Mouse (Mus musculus) bone marrow macrophage, adult 2 months (primary cell): Measurements from ENCODE around the gene Myh10. TPM values are rescaled to one million over a fixed set of nuclear protein-coding genes. Genes with fewer than 3 reads are reported as not detected.

ENCODE experiments used
- H3K27ac ChIP-seq: 2 replicates; pipeline ENCODE4 v1.5.1; 2012; ENCODE audit warnings: low read depth, low read length; ENCODE audit not compliant: insufficient read depth
- H3K4me1 ChIP-seq: 2 replicates; pipeline ENCODE4 v1.6.1; 2012; ENCODE audit warnings: low read length; ENCODE audit not compliant: control insufficient read depth, insufficient read depth
- H3K4me3 ChIP-seq: 2 replicates; pipeline ENCODE4 v1.5.1; 2012; ENCODE audit warnings: mild to moderate bottlenecking, low read length, moderate library complexity; ENCODE audit not compliant: insufficient read depth
- CTCF ChIP-seq: IDR thresholded peaks from 2 replicates; pipeline ENCODE4 v1.5.1; 2012; ENCODE audit warnings: low read depth, mild to moderate bottlenecking, low read length, moderate library complexity
- POLR2A ChIP-seq: IDR thresholded peaks from 2 replicates; pipeline ENCODE4 v1.6.1; 2012; ENCODE audit warnings: mild to moderate bottlenecking, low read depth, low read length, borderline replicate concordance
- polyA plus RNA-seq: library from polyadenylated mRNA; stranded (reverse); fragments of >200 nt; gene quantifications from 2 replicates; pipeline ENCODE4 v1.2.4, GENCODE M21; 2012; ENCODE audit not compliant: missing spikeins, insufficient read depth, insufficient read length

Myh10 gene
- polyA plus RNA-seq, 1 experiment, result 0.75 TPM

GRCm38 (mm10) chr11:68785813-68786212 is 94.5 kb downstream of the Myh10 start:
- TF ChIP-seq CTCF (no peak), POLR2A (no peak)
- peaks cover 10% of the 10 kb centered on the region for H3K4me1 ChIP-seq
- no peak overlapping the region for H3K4me3 ChIP-seq
- H3K27ac ChIP-seq, result no peak overlapping the region

- no peak overlapping the region for H3K27ac ChIP-seq
- no peak for TF ChIP-seq POLR2A
- TF ChIP-seq CTCF, result no peak
- H3K4me3 ChIP-seq, result no peak overlapping the region
- peaks cover 5% of the 10 kb centered on the region for H3K4me1 ChIP-seq
Measured at GRCm38 (mm10) chr11:68787222-68787621, 95.9 kb downstream of the Myh10 start.

GRCm38 (mm10) chr11:68790720-68791119 is 99.4 kb downstream of the Myh10 start:
- Histone ChIP-seq H3K4me1 (no peaks in the 10 kb centered on the region), H3K27ac (no peak overlapping the region), H3K4me3 (no peak overlapping the region)
- no peak for TF ChIP-seq POLR2A
- TF ChIP-seq CTCF, result no peak

- Histone ChIP-seq H3K4me1 (no peaks in the 10 kb centered on the region), H3K27ac (no peak overlapping the region), H3K4me3 (no peak overlapping the region)
- TF ChIP-seq POLR2A (no peak), CTCF (no peak)
Measured at GRCm38 (mm10) chr11:68791794-68792193, 100.4 kb downstream of the Myh10 start.

- H3K4me3 ChIP-seq, result no peak overlapping the region
Measured at GRCm38 (mm10) chr11:68798258-68798657, 106.9 kb downstream of the Myh10 start.

GRCm38 (mm10) chr11:68805148-68805547 is 113.8 kb downstream of the Myh10 start:
- H3K4me1 ChIP-seq, result no peaks in the 10 kb centered on the region
- no peak overlapping the region for H3K4me3 ChIP-seq
- no peak overlapping the region for H3K27ac ChIP-seq
- TF ChIP-seq CTCF (peak; percentile 33; the same call in 1 of the 2 replicates), POLR2A (no peak)

More at GRCm38 (mm10) chr11:68798258-68798657, 106.9 kb downstream of the Myh10 start:
- H3K27ac ChIP-seq, result no peak overlapping the region
- no peak for TF ChIP-seq CTCF
- no peak for TF ChIP-seq POLR2A
- no peaks in the 10 kb centered on the region for H3K4me1 ChIP-seq

- TF ChIP-seq POLR2A, result no peak
- TF ChIP-seq CTCF, result peak; percentile 92
- Histone ChIP-seq H3K4me3 (no peak overlapping the region), H3K27ac (no peak overlapping the region), H3K4me1 (no peaks in the 10 kb centered on the region)
Measured at GRCm38 (mm10) chr11:68807787-68808186, 116.4 kb downstream of the Myh10 start.

GRCm38 (mm10) chr11:68811881-68812577 is 120.7 kb downstream of the Myh10 start:
- no peaks in the 10 kb centered on the region for H3K4me1 ChIP-seq
- no peak for TF ChIP-seq CTCF
- no peak for TF ChIP-seq POLR2A
- H3K4me3 ChIP-seq, result no peak overlapping the region
- H3K27ac ChIP-seq, result no peak overlapping the region

GRCm38 (mm10) chr11:68818416-68818815 is 127.1 kb downstream of the Myh10 start:
- Histone ChIP-seq H3K27ac (no peak overlapping the region), H3K4me3 (no peak overlapping the region), H3K4me1 (no peaks in the 10 kb centered on the region)
- no peak for TF ChIP-seq POLR2A
- TF ChIP-seq CTCF, result no peak

- Histone ChIP-seq H3K4me1 (no peaks in the 10 kb centered on the region), H3K27ac (no peak overlapping the region), H3K4me3 (no peak overlapping the region)
- no peak for TF ChIP-seq CTCF
- no peak for TF ChIP-seq POLR2A
Measured at GRCm38 (mm10) chr11:68819226-68819805, 128.0 kb downstream of the Myh10 start.
